Comparison of ENCODE assay signal across 32 mouse cellular contexts in the genomic region with DNA sequence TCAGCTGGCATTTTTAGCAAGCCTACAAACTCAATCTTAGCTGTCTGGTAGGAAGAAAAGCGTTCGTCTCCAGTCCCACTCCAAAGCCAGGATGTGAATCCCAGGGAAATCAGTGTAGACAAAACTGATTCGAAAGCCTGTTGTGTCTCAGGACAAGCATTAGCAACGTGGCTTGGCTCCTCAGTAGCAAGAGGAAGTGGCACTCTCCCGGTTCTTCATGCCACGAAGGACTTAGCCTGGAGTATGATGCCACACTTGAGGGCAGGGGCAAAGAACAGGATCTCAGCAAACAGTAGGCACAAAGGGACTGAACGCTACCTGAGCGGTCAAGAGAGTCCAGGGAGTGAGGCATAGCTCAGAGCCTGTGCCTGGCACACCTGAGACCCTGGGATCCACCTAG. TPM values are rescaled to one million over a fixed set of nuclear protein-coding genes. Genes with fewer than 3 reads are reported as not detected.
A peak's percentile ranks its signal among the peaks of the same experiment; 100 is the strongest.
DNase-seq lines count a peak whose midpoint lies in the region; ATAC-seq and TF ChIP-seq lines count a peak whose summit lies in the region.
"Had no signal": no experiment of that assay in that cellular context is flagged by ENCODE, and none has a peak within 500 bp of the region (broad histone marks: within the 10 kb centered on the region; RNA-seq: fewer than 3 reads in every experiment).

No protein-coding gene starts in this region.

- ATAC-seq in embryonic facial prominence, embryonic 15.5 days (ENCODE audit: insufficient number of reproducible peaks, low FRiP score, low TSS enrichment, low read depth) = no peak
- ATAC-seq in megakaryocyte progenitor cell, adult 5-6 weeks (replicated peaks; ENCODE audit: poor library complexity) = peak; percentile 32
- ATAC-seq: forebrain, embryonic 16.5 days; hindbrain, embryonic 16.5 days; liver, embryonic 12.5 days; lung, postnatal 0 days; midbrain, embryonic 15.5 days had no signal

- H3K36me3 ChIP-seq in embryonic facial prominence, embryonic 15.5 days = no peaks in the 10 kb centered on the region
- H3K36me3 ChIP-seq: heart, embryonic 15.5 days; limb, embryonic 13.5 days; liver, embryonic 12.5 days; midbrain, embryonic 10.5 days; midbrain, embryonic 15.5 days had no signal

- no peaks in the 10 kb centered on the region for H3K9me3 ChIP-seq in embryonic facial prominence, embryonic 15.5 days (replicated peaks)
- H3K9me3 ChIP-seq: heart, embryonic 15.5 days; limb, embryonic 13.5 days; liver, embryonic 12.5 days; midbrain, embryonic 10.5 days; midbrain, embryonic 15.5 days had no signal

- intact Hi-C loops in gastrocnemius, adult 2 months (cut with DNase I) = loop anchor here (5.0 to 10.0 kb wide), 3 partner anchors 100 to 202 kb away; partner anchors contain the start of genes Dnajb4 and Fubp1

- peaks cover 46% of the 10 kb centered on the region for H3K4me1 ChIP-seq in embryonic facial prominence, embryonic 15.5 days

- TF ChIP-seq CTCF in gastrocnemius, adult 2 months (IDR thresholded peaks at IDR 0.05) = no peak

- H3K27me3 ChIP-seq in embryonic facial prominence, embryonic 15.5 days = no peaks in the 10 kb centered on the region
- H3K27me3 ChIP-seq: heart, embryonic 15.5 days; limb, embryonic 13.5 days had no signal

- H3K4me2 ChIP-seq in embryonic facial prominence, embryonic 15.5 days (replicated peaks) = no peak overlapping the region
- H3K4me2 ChIP-seq: heart, embryonic 15.5 days; limb, embryonic 13.5 days; liver, embryonic 12.5 days; midbrain, embryonic 15.5 days had no signal

- H3K27ac ChIP-seq in gastrocnemius, adult 2 months = 0 out of 2 replicates have a peak overlapping the region, but pooled peaks have one; percentile 5
- H3K27ac ChIP-seq in embryonic facial prominence, embryonic 15.5 days (replicated peaks) = peak overlapping the region; percentile 28; the same call in 1 of the 2 replicates
- H3K27ac ChIP-seq: heart, adult 2 months; heart, embryonic 15.5 days; kidney, postnatal 0 days; left cerebral cortex, adult 2 months; limb, embryonic 13.5 days; midbrain, embryonic 10.5 days; midbrain, embryonic 15.5 days had no signal

- H3K4me3 ChIP-seq in gastrocnemius, adult 2 months = no peak overlapping the region
- H3K4me3 ChIP-seq in embryonic facial prominence, embryonic 15.5 days (replicated peaks) = no peak overlapping the region
- H3K4me3 ChIP-seq: erythroblast, embryonic 14.5 days; heart, adult 2 months; heart, embryonic 15.5 days; left cerebral cortex, adult 2 months; limb, embryonic 13.5 days; liver, embryonic 12.5 days; midbrain, embryonic 10.5 days; midbrain, embryonic 15.5 days had no signal

- no peak for DNase-seq in gastrocnemius, adult 2 months
- no peak for DNase-seq in gastrocnemius, postnatal 25 days
- peak; percentile 38 for DNase-seq in kidney, adult 9 months
- DNase-seq in kidney, postnatal 4 days = no peak
- DNase-seq in left cerebral cortex, adult 9 months (ENCODE audit: low spot score in 2 of 2) = no peak
- DNase-seq in embryo, embryonic 10.5 days (ENCODE audit: low spot score) = no peak
- DNase-seq: adrenal gland, postnatal 14 days; cerebellum, adult 11 months; cerebellum, adult 9-10 months; gastrocnemius, postnatal 14 days; layer of hippocampus, adult 9-11 months; lung, adult 18-20 months; lung, postnatal 4 days; right cerebral cortex, postnatal 25 days; spleen, adult 18-20 months; thymus, adult 18-20 months; thymus, postnatal 36 days had no signal

- 74% methylated on average over 8 of the region's 8 CpGs for WGBS in embryonic facial prominence, embryonic 15.5 days

- H3K9ac ChIP-seq in embryonic facial prominence, embryonic 15.5 days = no peak overlapping the region
- H3K9ac ChIP-seq: heart, embryonic 15.5 days; limb, embryonic 13.5 days; liver, embryonic 12.5 days; midbrain, embryonic 15.5 days had no signal

RNA-seq across cellular contexts. Expression of gene Gipc2, which starts 53.4 kb away (rescaled TPM):
- under 1 TPM; 0.69 to 0.75 TPM for total RNA-seq in gastrocnemius, adult 2 months (2021)
- under 1 TPM; 0.24 to 0.59 TPM for total RNA-seq in gastrocnemius, postnatal 25 days (2021)
- 4.5 and 8.6 TPM in 2 replicates for polyA plus RNA-seq in embryonic facial prominence, embryonic 15.5 days (2015; fragmentation: Nextera tagmentation; extraction: Ambion mirVana)
- total RNA-seq in megakaryocyte progenitor cell, adult 5-6 weeks (2015) = 0.22 TPM in 1 of 2 replicates, not detected in the other
- total RNA-seq in megakaryocyte progenitor cell, adult 5-6 weeks (2017) = not detected in 2 replicates
- total RNA-seq: neutrophil, adult 5-6 weeks had no signal
- polyA plus RNA-seq: erythroblast, embryonic 14.5 days had no signal
